Mouse (Mus musculus) MEL (cell line): ENCODE measurements around the gene Wwtr1. TPM values are rescaled to one million over a fixed set of nuclear protein-coding genes. Genes with fewer than 3 reads are reported as not detected.
A peak's percentile ranks its signal among the peaks of the same experiment; 100 is the strongest.

Experiments
- DNase-seq: peaks from one replicate; pipeline ENCODE4 v3.0.0; 2011; ENCODE audit warnings: low read depth, low spot score
- H3K27ac ChIP-seq: 2 replicates; pipeline ENCODE4 v1.5.1; 2012; ENCODE audit warnings: low read depth, mild to moderate bottlenecking, control low read depth, low read length, moderate library complexity; ENCODE audit not compliant: control insufficient read depth
- H3K27me3 ChIP-seq, 2 experiments: fragments of 150-350 bp in 1 of 2; sonication (generic) in 1 of 2; 2 replicates each; pipeline ENCODE4 v1.6.1; 2012; ENCODE audit warnings: low read length in 2 of 2, mild to moderate bottlenecking in 2 of 2, improper control_type of control experiment in 1 of 2, moderate library complexity in 1 of 2; ENCODE audit not compliant: insufficient read depth in 2 of 2, control insufficient read depth in 1 of 2
- H3K36me3 ChIP-seq, 2 experiments: 2 replicates each; pipeline ENCODE4 v1.6.1; 2012 to 2014; ENCODE audit warnings: low read length in 2 of 2, improper control_type of control experiment in 1 of 2, inconsistent platforms in 1 of 2, mild to moderate bottlenecking in 1 of 2; ENCODE audit not compliant: insufficient read depth in 2 of 2, control insufficient read depth in 1 of 2
- H3K4me1 ChIP-seq, 2 experiments: fragments of 150-350 bp in 1 of 2; sonication (generic) in 1 of 2; 2 replicates each; pipeline ENCODE4 v1.6.1; 2012; ENCODE audit warnings: low read length in 2 of 2, improper control_type of control experiment in 1 of 2, mild to moderate bottlenecking in 1 of 2; ENCODE audit not compliant: insufficient read depth in 2 of 2, control insufficient read depth in 1 of 2
- H3K4me3 ChIP-seq, 2 experiments: fragments of 150-350 bp in 1 of 2; sonication (generic) in 1 of 2; 2 replicates each; pipeline ENCODE4 v1.5.1; 2012; ENCODE audit warnings: low read depth in 2 of 2, low read length in 2 of 2, mild to moderate bottlenecking in 2 of 2, moderate library complexity in 2 of 2, control low read depth in 1 of 2, improper control_type of control experiment in 1 of 2; ENCODE audit not compliant: control insufficient read depth in 1 of 2, insufficient read depth in 1 of 2
- H3K79me2 ChIP-seq: 2 replicates; pipeline ENCODE4 v1.6.1; 2012; ENCODE audit warnings: mild to moderate bottlenecking, low read length, moderate library complexity; ENCODE audit not compliant: control insufficient read depth, poor library complexity, insufficient read depth
- H3K9ac ChIP-seq: 2 replicates; pipeline ENCODE4 v1.6.1; 2012; ENCODE audit warnings: low read depth, mild to moderate bottlenecking, control low read depth, low read length, moderate library complexity; ENCODE audit not compliant: control insufficient read depth, poor library complexity, severe bottlenecking
- H3K9me3 ChIP-seq: fragments of 150-350 bp; sonication (generic); replicated peaks from 2 replicates; pipeline ENCODE4 v1.6.1; 2012; ENCODE audit warnings: mild to moderate bottlenecking, low read length, improper control_type of control experiment, moderate library complexity; ENCODE audit not compliant: insufficient read depth
- BHLHE40 ChIP-seq: IDR thresholded peaks from 2 replicates; pipeline ENCODE4 v1.6.1; 2012; ENCODE audit warnings: low read depth, mild to moderate bottlenecking, inconsistent platforms, low read length, improper control_type of control experiment, borderline replicate concordance
- CHD1 ChIP-seq: IDR thresholded peaks from 2 replicates; pipeline ENCODE4 v1.6.1; 2012; ENCODE audit warnings: low read depth, mild to moderate bottlenecking, inconsistent platforms, low read length, improper control_type of control experiment
- CTCF ChIP-seq, 3 experiments: IDR thresholded peaks in 2 of 3; conservative IDR thresholded peaks in 1 of 3; 2 replicates each; pipeline ENCODE4 v1.5.1; 2011 to 2012; ENCODE audit warnings: low read length in 3 of 3, low read depth in 2 of 3, mild to moderate bottlenecking in 2 of 3, improper control_type of control experiment in 1 of 3, inconsistent platforms in 1 of 3, mixed read lengths in 1 of 3, moderate library complexity in 1 of 3; ENCODE audit not compliant: control insufficient read depth in 1 of 3, insufficient read depth in 1 of 3, poor library complexity in 1 of 3, severe bottlenecking in 1 of 3
- E2F4 ChIP-seq: IDR thresholded peaks from 2 replicates; pipeline ENCODE4 v1.6.1; 2011; ENCODE audit warnings: low read depth, low read length, improper control_type of control experiment, borderline replicate concordance
- ELF1 ChIP-seq: IDR thresholded peaks from 2 replicates; pipeline ENCODE4 v1.6.1; 2014; ENCODE audit warnings: low read depth, mild to moderate bottlenecking, inconsistent platforms, low read length, improper control_type of control experiment, moderate library complexity
- EP300 ChIP-seq, 2 experiments: IDR thresholded peaks; 2 replicates each; pipeline ENCODE4 v1.6.1; 2011; ENCODE audit warnings: improper control_type of control experiment in 2 of 2, low read length in 2 of 2, low read depth in 1 of 2, mild to moderate bottlenecking in 1 of 2
- GABPA ChIP-seq: IDR thresholded peaks from 2 replicates; pipeline ENCODE4 v1.6.1; 2012; ENCODE audit warnings: low read depth, mild to moderate bottlenecking, inconsistent platforms, low read length, improper control_type of control experiment, moderate library complexity
- HCFC1 ChIP-seq: IDR thresholded peaks from 2 replicates; pipeline ENCODE4 v1.6.1; 2012; ENCODE audit warnings: low read depth, mild to moderate bottlenecking, inconsistent platforms, low read length, improper control_type of control experiment, moderate library complexity
- KAT2A ChIP-seq: conservative IDR thresholded peaks from 2 replicates; pipeline ENCODE4 v1.6.1; 2012; ENCODE audit warnings: low read depth, low read length, improper control_type of control experiment, inconsistent platforms
- MAX ChIP-seq: IDR thresholded peaks from 2 replicates; pipeline ENCODE4 v1.6.1; 2011; ENCODE audit warnings: low read length, improper control_type of control experiment
- MXI1 ChIP-seq: IDR thresholded peaks from 2 replicates; pipeline ENCODE4 v1.6.1; 2011; ENCODE audit warnings: mild to moderate bottlenecking, low read depth, low read length, improper control_type of control experiment
- POLR2AphosphoS5 ChIP-seq: IDR thresholded peaks from 2 replicates; pipeline ENCODE4 v1.6.1; 2012; ENCODE audit warnings: low read depth, borderline replicate concordance, mild to moderate bottlenecking, inconsistent platforms, low read length, moderate library complexity, mixed read lengths
- RAD21 ChIP-seq: IDR thresholded peaks from 2 replicates; pipeline ENCODE4 v1.6.1; 2011; ENCODE audit warnings: mild to moderate bottlenecking, low read depth, low read length, improper control_type of control experiment
- TBP ChIP-seq: IDR thresholded peaks from 2 replicates; pipeline ENCODE4 v1.8.0; 2011; ENCODE audit warnings: low read depth, low read length, improper control_type of control experiment
- TCF12 ChIP-seq: IDR thresholded peaks from 2 replicates; pipeline ENCODE4 v1.6.1; 2014; ENCODE audit warnings: low read depth, mild to moderate bottlenecking, inconsistent platforms, low read length, improper control_type of control experiment, moderate library complexity
- USF1 ChIP-seq: IDR thresholded peaks from 2 replicates; pipeline ENCODE4 v1.6.1; 2014; ENCODE audit warnings: low read depth, mild to moderate bottlenecking, inconsistent platforms, low read length, improper control_type of control experiment, moderate library complexity
- USF2 ChIP-seq, 2 experiments: IDR thresholded peaks; 2 replicates each; pipeline ENCODE4 v1.6.1; 2011 to 2012; ENCODE audit warnings: improper control_type of control experiment in 2 of 2, low read length in 2 of 2, borderline replicate concordance in 1 of 2, inconsistent platforms in 1 of 2, low read depth in 1 of 2, mild to moderate bottlenecking in 1 of 2; ENCODE audit not compliant: insufficient read depth in 1 of 2
- ZC3H11A ChIP-seq: IDR thresholded peaks from 2 replicates; pipeline ENCODE4 v1.6.1; 2012; ENCODE audit warnings: low read depth, mild to moderate bottlenecking, inconsistent platforms, low read length, improper control_type of control experiment
- polyA plus RNA-seq, 2 experiments: library from polyadenylated mRNA; stranded (reverse) in 1 of 2; unstranded in 1 of 2; fragments of >175 nt in 1 of 2; fragments of >200 nt in 1 of 2; gene quantifications; 2 replicates each; pipeline versions ENCODE4 v1.2.1 to v1.2.4; 2012; ENCODE audit warnings: low replicate concordance in 2 of 2, low read depth in 1 of 2; ENCODE audit not compliant: insufficient read length in 2 of 2, insufficient read depth in 1 of 2, missing spikeins in 1 of 2
- total RNA-seq: library from RNA; depleted of rRNA; stranded (reverse); fragments of 300-350 nt; gene quantifications from 2 replicates; pipeline ENCODE4 v1.2.3, GENCODE M21; 2012

The Wwtr1 gene
- total and polyA plus RNA-seq, 3 experiments = not detected

DNA sequence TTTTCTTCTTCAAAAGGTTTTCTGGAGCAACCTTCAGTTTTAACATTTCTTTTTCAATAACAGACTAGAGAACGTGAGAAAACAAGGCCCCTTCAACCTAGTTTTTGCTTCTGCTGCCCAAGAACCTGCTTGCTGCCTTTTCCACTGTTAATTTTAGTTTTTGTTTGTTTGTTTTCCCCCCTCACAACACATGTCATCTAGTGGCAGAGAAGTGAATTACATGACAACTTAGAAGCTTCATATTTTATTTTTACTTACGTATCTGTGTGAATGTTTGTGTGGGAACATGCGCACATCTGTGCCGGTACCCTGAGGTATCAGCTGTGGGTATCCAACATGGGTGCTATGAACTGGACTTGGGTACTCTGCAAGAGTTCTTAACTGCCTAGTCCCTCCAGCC is 39.9 kb upstream of the Wwtr1 start:
- Histone ChIP-seq H3K27ac (no peak overlapping the region), H3K9me3 (no peaks in the 10 kb centered on the region), H3K79me2 (no peaks in the 10 kb centered on the region), H3K4me1 (no peaks in the 10 kb centered on the region), H3K27me3 (no peaks in the 10 kb centered on the region), H3K4me3 (no peak overlapping the region), H3K9ac (no peak overlapping the region), H3K36me3 (no peaks in the 10 kb centered on the region)
- DNase-seq = peak; percentile 12
- TF ChIP-seq CTCF (IDR thresholded peaks at IDR 0.05 in 2 of 3, conservative IDR thresholded peaks at IDR 0.05 in 1 of 3; ENCODE audit: control insufficient read depth in 1 of 3, insufficient read depth in 1 of 3, low read depth in 2 of 3, low read length in 3 of 3, poor library complexity in 1 of 3, severe bottlenecking in 1 of 3) = peak in 2 of 3 experiments; percentile 10 to 11; a peak in 1 of 6 replicates
- TF ChIP-seq MAX = no peak

DNA sequence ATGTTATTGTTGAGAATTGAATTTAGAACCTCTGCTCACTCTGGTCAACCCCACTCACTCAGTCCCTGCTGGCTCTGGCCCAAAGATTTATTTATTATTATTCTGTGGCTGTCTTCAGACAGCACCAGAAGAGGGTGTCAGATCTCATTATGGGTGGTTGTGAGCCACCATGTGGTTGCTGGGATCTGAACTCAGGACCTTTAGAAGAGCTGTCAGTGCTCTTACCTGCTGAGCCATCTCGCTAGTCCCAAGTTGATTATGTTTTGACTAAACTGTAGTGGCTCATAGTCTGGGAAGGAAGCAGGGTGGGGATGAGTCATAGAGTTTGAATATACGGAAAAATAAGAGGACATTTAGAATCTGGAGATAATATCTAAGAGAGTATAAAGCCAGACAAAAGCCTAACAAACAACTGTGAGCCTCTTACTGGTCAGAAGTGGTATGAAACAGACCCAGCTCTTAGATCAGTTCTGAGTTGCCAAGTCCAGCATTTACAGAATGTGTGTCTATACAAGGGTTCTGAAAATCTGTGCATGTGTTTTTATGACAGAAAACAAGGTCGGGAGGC is 36.8 kb upstream of the Wwtr1 start:
- Histone ChIP-seq H3K4me1 (no peaks in the 10 kb centered on the region), H3K9me3 (no peaks in the 10 kb centered on the region), H3K27ac (no peak overlapping the region), H3K9ac (no peak overlapping the region), H3K27me3 (no peaks in the 10 kb centered on the region), H3K79me2 (no peaks in the 10 kb centered on the region), H3K4me3 (no peak overlapping the region), H3K36me3 (no peaks in the 10 kb centered on the region)
- no peak for DNase-seq
- TF ChIP-seq ZC3H11A = no peak
- no peak for TF ChIP-seq ELF1
- no peak for TF ChIP-seq USF1
- no peak for TF ChIP-seq MXI1
- TF ChIP-seq RAD21 = no peak
- TF ChIP-seq TCF12 = no peak
- TF ChIP-seq HCFC1 = no peak
- TF ChIP-seq KAT2A = no peak
- TF ChIP-seq POLR2AphosphoS5 = no peak
- no peak for TF ChIP-seq E2F4
- no peak for TF ChIP-seq EP300 (IDR thresholded peaks at IDR 0.05; ENCODE audit: low read depth in 1 of 2, low read length in 2 of 2)
- TF ChIP-seq USF2 (IDR thresholded peaks at IDR 0.05; ENCODE audit: borderline replicate concordance in 1 of 2, insufficient read depth in 1 of 2, low read depth in 1 of 2, low read length in 2 of 2) = no peak
- no peak for TF ChIP-seq TBP
- TF ChIP-seq BHLHE40 = no peak
- TF ChIP-seq CHD1 = no peak
- TF ChIP-seq GABPA = no peak
